Mouse (Mus musculus) MEL (cell line): ENCODE measurements around the gene Slc4a1. TPM values are rescaled to one million over a fixed set of nuclear protein-coding genes. Genes with fewer than 3 reads are reported as not detected.
A peak's percentile ranks its signal among the peaks of the same experiment; 100 is the strongest.

Source experiments
- DNase-seq: peaks from one replicate; pipeline ENCODE4 v3.0.0; 2011; ENCODE audit warnings: low read depth, low spot score
- H3K27ac ChIP-seq: 2 replicates; pipeline ENCODE4 v1.5.1; 2012; ENCODE audit warnings: low read depth, mild to moderate bottlenecking, control low read depth, low read length, moderate library complexity; ENCODE audit not compliant: control insufficient read depth
- H3K27me3 ChIP-seq, 2 experiments: fragments of 150-350 bp in 1 of 2; sonication (generic) in 1 of 2; 2 replicates each; pipeline ENCODE4 v1.6.1; 2012; ENCODE audit warnings: low read length in 2 of 2, mild to moderate bottlenecking in 2 of 2, improper control_type of control experiment in 1 of 2, moderate library complexity in 1 of 2; ENCODE audit not compliant: insufficient read depth in 2 of 2, control insufficient read depth in 1 of 2
- H3K36me3 ChIP-seq, 2 experiments: 2 replicates each; pipeline ENCODE4 v1.6.1; 2012 to 2014; ENCODE audit warnings: low read length in 2 of 2, improper control_type of control experiment in 1 of 2, inconsistent platforms in 1 of 2, mild to moderate bottlenecking in 1 of 2; ENCODE audit not compliant: insufficient read depth in 2 of 2, control insufficient read depth in 1 of 2
- H3K4me1 ChIP-seq, 2 experiments: fragments of 150-350 bp in 1 of 2; sonication (generic) in 1 of 2; 2 replicates each; pipeline ENCODE4 v1.6.1; 2012; ENCODE audit warnings: low read length in 2 of 2, improper control_type of control experiment in 1 of 2, mild to moderate bottlenecking in 1 of 2; ENCODE audit not compliant: insufficient read depth in 2 of 2, control insufficient read depth in 1 of 2
- H3K4me3 ChIP-seq, 2 experiments: fragments of 150-350 bp in 1 of 2; sonication (generic) in 1 of 2; 2 replicates each; pipeline ENCODE4 v1.5.1; 2012; ENCODE audit warnings: low read depth in 2 of 2, low read length in 2 of 2, mild to moderate bottlenecking in 2 of 2, moderate library complexity in 2 of 2, control low read depth in 1 of 2, improper control_type of control experiment in 1 of 2; ENCODE audit not compliant: control insufficient read depth in 1 of 2, insufficient read depth in 1 of 2
- H3K79me2 ChIP-seq: 2 replicates; pipeline ENCODE4 v1.6.1; 2012; ENCODE audit warnings: mild to moderate bottlenecking, low read length, moderate library complexity; ENCODE audit not compliant: control insufficient read depth, poor library complexity, insufficient read depth
- H3K9ac ChIP-seq: 2 replicates; pipeline ENCODE4 v1.6.1; 2012; ENCODE audit warnings: low read depth, mild to moderate bottlenecking, control low read depth, low read length, moderate library complexity; ENCODE audit not compliant: control insufficient read depth, poor library complexity, severe bottlenecking
- H3K9me3 ChIP-seq: fragments of 150-350 bp; sonication (generic); replicated peaks from 2 replicates; pipeline ENCODE4 v1.6.1; 2012; ENCODE audit warnings: mild to moderate bottlenecking, low read length, improper control_type of control experiment, moderate library complexity; ENCODE audit not compliant: insufficient read depth
- BHLHE40 ChIP-seq: IDR thresholded peaks from 2 replicates; pipeline ENCODE4 v1.6.1; 2012; ENCODE audit warnings: low read depth, mild to moderate bottlenecking, inconsistent platforms, low read length, improper control_type of control experiment, borderline replicate concordance
- CHD1 ChIP-seq: IDR thresholded peaks from 2 replicates; pipeline ENCODE4 v1.6.1; 2012; ENCODE audit warnings: low read depth, mild to moderate bottlenecking, inconsistent platforms, low read length, improper control_type of control experiment
- CHD2 ChIP-seq: IDR thresholded peaks from 2 replicates; pipeline ENCODE4 v1.6.1; 2011; ENCODE audit warnings: low read length, improper control_type of control experiment
- CTCF ChIP-seq, 3 experiments: IDR thresholded peaks in 2 of 3; conservative IDR thresholded peaks in 1 of 3; 2 replicates each; pipeline ENCODE4 v1.5.1; 2011 to 2012; ENCODE audit warnings: low read length in 3 of 3, low read depth in 2 of 3, mild to moderate bottlenecking in 2 of 3, improper control_type of control experiment in 1 of 3, inconsistent platforms in 1 of 3, mixed read lengths in 1 of 3, moderate library complexity in 1 of 3; ENCODE audit not compliant: control insufficient read depth in 1 of 3, insufficient read depth in 1 of 3, poor library complexity in 1 of 3, severe bottlenecking in 1 of 3
- E2F4 ChIP-seq: IDR thresholded peaks from 2 replicates; pipeline ENCODE4 v1.6.1; 2011; ENCODE audit warnings: low read depth, low read length, improper control_type of control experiment, borderline replicate concordance
- ELF1 ChIP-seq: IDR thresholded peaks from 2 replicates; pipeline ENCODE4 v1.6.1; 2014; ENCODE audit warnings: low read depth, mild to moderate bottlenecking, inconsistent platforms, low read length, improper control_type of control experiment, moderate library complexity
- EP300 ChIP-seq, 2 experiments: IDR thresholded peaks; 2 replicates each; pipeline ENCODE4 v1.6.1; 2011; ENCODE audit warnings: improper control_type of control experiment in 2 of 2, low read length in 2 of 2, low read depth in 1 of 2, mild to moderate bottlenecking in 1 of 2
- ETS1 ChIP-seq: IDR thresholded peaks from 2 replicates; pipeline ENCODE4 v1.6.1; 2012; ENCODE audit warnings: low read depth, mild to moderate bottlenecking, inconsistent platforms, low read length, improper control_type of control experiment, moderate library complexity
- GATA1 ChIP-seq: IDR thresholded peaks from 2 replicates; pipeline ENCODE4 v1.6.1; 2011; ENCODE audit warnings: low read depth, low read length, improper control_type of control experiment
- HCFC1 ChIP-seq: IDR thresholded peaks from 2 replicates; pipeline ENCODE4 v1.6.1; 2012; ENCODE audit warnings: low read depth, mild to moderate bottlenecking, inconsistent platforms, low read length, improper control_type of control experiment, moderate library complexity
- MAX ChIP-seq: IDR thresholded peaks from 2 replicates; pipeline ENCODE4 v1.6.1; 2011; ENCODE audit warnings: low read length, improper control_type of control experiment
- MAZ ChIP-seq: IDR thresholded peaks from 2 replicates; pipeline ENCODE4 v1.6.1; 2012; ENCODE audit warnings: low read depth, mild to moderate bottlenecking, inconsistent platforms, low read length, improper control_type of control experiment
- MXI1 ChIP-seq: IDR thresholded peaks from 2 replicates; pipeline ENCODE4 v1.6.1; 2011; ENCODE audit warnings: mild to moderate bottlenecking, low read depth, low read length, improper control_type of control experiment
- MYC ChIP-seq: IDR thresholded peaks from 2 replicates; pipeline ENCODE4 v1.6.1; 2011; ENCODE audit warnings: low read depth, mild to moderate bottlenecking, low read length, improper control_type of control experiment, moderate library complexity
- NELFE ChIP-seq: IDR thresholded peaks from 2 replicates; pipeline ENCODE4 v1.6.1; 2011; ENCODE audit warnings: low read depth, low read length, improper control_type of control experiment
- POLR2A ChIP-seq, 2 experiments: IDR thresholded peaks; 2 replicates each; pipeline ENCODE4 v1.6.1; 2011 to 2012; ENCODE audit warnings: low read length in 2 of 2, mild to moderate bottlenecking in 2 of 2, control low read depth in 1 of 2, improper control_type of control experiment in 1 of 2, low read depth in 1 of 2, moderate library complexity in 1 of 2; ENCODE audit not compliant: control insufficient read depth in 1 of 2, insufficient read depth in 1 of 2, poor library complexity in 1 of 2
- POLR2AphosphoS2 ChIP-seq: IDR thresholded peaks from 2 replicates; pipeline ENCODE4 v1.6.1; 2011; ENCODE audit warnings: low read length, improper control_type of control experiment
- POLR2AphosphoS5 ChIP-seq: IDR thresholded peaks from 2 replicates; pipeline ENCODE4 v1.6.1; 2012; ENCODE audit warnings: low read depth, borderline replicate concordance, mild to moderate bottlenecking, inconsistent platforms, low read length, moderate library complexity, mixed read lengths
- RAD21 ChIP-seq: IDR thresholded peaks from 2 replicates; pipeline ENCODE4 v1.6.1; 2011; ENCODE audit warnings: mild to moderate bottlenecking, low read depth, low read length, improper control_type of control experiment
- SIN3A ChIP-seq: IDR thresholded peaks from 2 replicates; pipeline ENCODE4 v1.6.1; 2012; ENCODE audit warnings: low read length, improper control_type of control experiment, inconsistent platforms
- SMC3 ChIP-seq: IDR thresholded peaks from 2 replicates; pipeline ENCODE4 v1.6.1; 2011; ENCODE audit warnings: low read depth, low read length, improper control_type of control experiment
- TAL1 ChIP-seq: IDR thresholded peaks from 2 replicates; pipeline ENCODE4 v1.6.1; 2012; ENCODE audit warnings: mild to moderate bottlenecking, inconsistent platforms, low read length, moderate library complexity, mixed read lengths
- TBP ChIP-seq: IDR thresholded peaks from 2 replicates; pipeline ENCODE4 v1.8.0; 2011; ENCODE audit warnings: low read depth, low read length, improper control_type of control experiment
- TCF12 ChIP-seq: IDR thresholded peaks from 2 replicates; pipeline ENCODE4 v1.6.1; 2014; ENCODE audit warnings: low read depth, mild to moderate bottlenecking, inconsistent platforms, low read length, improper control_type of control experiment, moderate library complexity
- UBTF ChIP-seq: IDR thresholded peaks from 2 replicates; pipeline ENCODE4 v1.6.1; 2012; ENCODE audit warnings: low read depth, mild to moderate bottlenecking, inconsistent platforms, low read length, improper control_type of control experiment, moderate library complexity, borderline replicate concordance; ENCODE audit not compliant: insufficient read depth
- USF2 ChIP-seq, 2 experiments: IDR thresholded peaks; 2 replicates each; pipeline ENCODE4 v1.6.1; 2011 to 2012; ENCODE audit warnings: improper control_type of control experiment in 2 of 2, low read length in 2 of 2, borderline replicate concordance in 1 of 2, inconsistent platforms in 1 of 2, low read depth in 1 of 2, mild to moderate bottlenecking in 1 of 2; ENCODE audit not compliant: insufficient read depth in 1 of 2
- ZC3H11A ChIP-seq: IDR thresholded peaks from 2 replicates; pipeline ENCODE4 v1.6.1; 2012; ENCODE audit warnings: low read depth, mild to moderate bottlenecking, inconsistent platforms, low read length, improper control_type of control experiment
- ZNF384 ChIP-seq: IDR thresholded peaks from 2 replicates; pipeline ENCODE4 v1.6.1; 2012; ENCODE audit warnings: low read depth, mild to moderate bottlenecking, inconsistent platforms, low read length, improper control_type of control experiment
- polyA plus RNA-seq, 2 experiments: library from polyadenylated mRNA; stranded (reverse) in 1 of 2; unstranded in 1 of 2; fragments of >175 nt in 1 of 2; fragments of >200 nt in 1 of 2; gene quantifications; 2 replicates each; pipeline versions ENCODE4 v1.2.1 to v1.2.4; 2012; ENCODE audit warnings: low replicate concordance in 2 of 2, low read depth in 1 of 2; ENCODE audit not compliant: insufficient read length in 2 of 2, insufficient read depth in 1 of 2, missing spikeins in 1 of 2
- total RNA-seq: library from RNA; depleted of rRNA; stranded (reverse); fragments of 300-350 nt; gene quantifications from 2 replicates; pipeline ENCODE4 v1.2.3, GENCODE M21; 2012

The Slc4a1 gene
- total and polyA plus RNA-seq, 3 experiments = 0.23 to 0.35 TPM; not detected in 1

- H3K36me3 ChIP-seq = peaks cover 0 to 9% of the 10 kb centered on the region in 2 experiments; a peak in 2 of 4 replicates
- H3K9me3 ChIP-seq = no peaks in the 10 kb centered on the region
- peak overlapping the region; percentile 38; the same call in 1 of the 2 replicates for H3K27ac ChIP-seq
- TF ChIP-seq EP300 (IDR thresholded peaks at IDR 0.05; ENCODE audit: low read depth in 1 of 2, low read length in 2 of 2) = peak in 1 of 2 experiments; percentile 23; a peak in 1 of 4 replicates
- TF ChIP-seq USF2 (IDR thresholded peaks at IDR 0.05; ENCODE audit: borderline replicate concordance in 1 of 2, insufficient read depth in 1 of 2, low read depth in 1 of 2, low read length in 2 of 2) = no peak
- no peak for TF ChIP-seq UBTF
- TF ChIP-seq SIN3A = peak; percentile 76
- TF ChIP-seq BHLHE40 = peak; percentile 62; the same call in 1 of the 2 replicates
- TF ChIP-seq HCFC1 = peak; percentile 66
- no peak; the same call in 1 of the 2 replicates for TF ChIP-seq ETS1
- peak; percentile 88 for TF ChIP-seq MYC
- TF ChIP-seq CHD1 = no peak
- TF ChIP-seq POLR2AphosphoS5 = no peak
- peak; percentile 46; the same call in 1 of the 2 replicates for TF ChIP-seq NELFE
- peak; percentile 87 for TF ChIP-seq MAZ
- TF ChIP-seq E2F4 = no peak
- TF ChIP-seq CHD2 = no peak
- TF ChIP-seq POLR2A (IDR thresholded peaks at IDR 0.05; ENCODE audit: control insufficient read depth in 1 of 2, insufficient read depth in 1 of 2, low read depth in 1 of 2, low read length in 2 of 2, poor library complexity in 1 of 2) = peak in 1 of 2 experiments; percentile 47; a peak in 1 of 4 replicates
- TF ChIP-seq SMC3 = peak; percentile 93
- TF ChIP-seq RAD21 = peak; percentile 95
- peak; percentile 92 to 99 (median 93) for TF ChIP-seq CTCF (IDR thresholded peaks at IDR 0.05 in 2 of 3, conservative IDR thresholded peaks at IDR 0.05 in 1 of 3; ENCODE audit: control insufficient read depth in 1 of 3, insufficient read depth in 1 of 3, low read depth in 2 of 3, low read length in 3 of 3, poor library complexity in 1 of 3, severe bottlenecking in 1 of 3)
- TF ChIP-seq ZNF384 = peak; percentile 74
- no peak for TF ChIP-seq POLR2AphosphoS2
- TF ChIP-seq MAX = peak; percentile 79
- peak; percentile 92 for TF ChIP-seq ZC3H11A
- peak; percentile 38; the same call in 1 of the 2 replicates for TF ChIP-seq ELF1
- TF ChIP-seq MXI1 = peak; percentile 72; the same call in 1 of the 2 replicates
- TF ChIP-seq TBP = 0 out of 2 replicates have a peak, but pooled peaks have one; percentile 35
- TF ChIP-seq TCF12 = 0 out of 2 replicates have a peak, but pooled peaks have one; percentile 7
- TF ChIP-seq TAL1 = no peak
- TF ChIP-seq GATA1 = peak; percentile 22; the same call in 1 of the 2 replicates
- peak; percentile 95 for DNase-seq
- H3K4me3 ChIP-seq = peak overlapping the region; percentile 32 to 36; a peak in 3 of 4 replicates
- H3K27me3 ChIP-seq = peaks cover 0 to 15% of the 10 kb centered on the region in 2 experiments; a peak in 2 of 4 replicates
- H3K4me1 ChIP-seq = peaks cover 11 to 17% of the 10 kb centered on the region in 2 experiments
- peak overlapping the region; percentile 52 for H3K9ac ChIP-seq
- peaks cover 11% of the 10 kb centered on the region for H3K79me2 ChIP-seq
Observed at GRCm38 (mm10) chr11:102411704-102412103, 45.7 kb upstream of the Slc4a1 start.
